Mouse (Mus musculus): ENCODE data around the gene Dhfr. TPM values are rescaled to one million over a fixed set of nuclear protein-coding genes. Genes with fewer than 3 reads are reported as not detected.
A peak's percentile ranks its signal among the peaks of the same experiment; 100 is the strongest.

Gene Dhfr
- polyA plus RNA-seq, 1 experiment from 2014 or later: 9.5 TPM

GRCm38 (mm10) chr13:92393047-92393661 is 38.6 kb downstream of the Dhfr start:
- Histone ChIP-seq H3K9ac (no peak overlapping the region), H3K4me2 (no peak overlapping the region), H3K27ac (no peak overlapping the region), H3K9me3 (replicated peaks) (no peaks in the 10 kb centered on the region), H3K4me1 (replicated peaks) (no peaks in the 10 kb centered on the region), H3K27me3 (no peaks in the 10 kb centered on the region), H3K4me3 (no peak overlapping the region), H3K36me3 (no peaks in the 10 kb centered on the region)
- 76% methylated on average over 12 of the region's 12 CpGs for WGBS
- ATAC-seq (replicated peaks; ENCODE audit: insufficient number of reproducible peaks, insufficient read depth, low FRiP score, low read depth): no peak

- Histone ChIP-seq H3K36me3 (no peaks in the 10 kb centered on the region), H3K9ac (no peak overlapping the region), H3K9me3 (replicated peaks) (no peaks in the 10 kb centered on the region), H3K4me2 (no peak overlapping the region), H3K4me1 (replicated peaks) (no peaks in the 10 kb centered on the region), H3K27ac (no peak overlapping the region), H3K4me3 (no peak overlapping the region), H3K27me3 (no peaks in the 10 kb centered on the region)
- WGBS: 73% methylated on average over 11 of the region's 11 CpGs
- no peak for ATAC-seq (replicated peaks; ENCODE audit: insufficient number of reproducible peaks, insufficient read depth, low FRiP score, low read depth)
These were observed 44.2 kb downstream of the Dhfr start for GRCm38 (mm10) chr13:92398491-92399384.

DNA sequence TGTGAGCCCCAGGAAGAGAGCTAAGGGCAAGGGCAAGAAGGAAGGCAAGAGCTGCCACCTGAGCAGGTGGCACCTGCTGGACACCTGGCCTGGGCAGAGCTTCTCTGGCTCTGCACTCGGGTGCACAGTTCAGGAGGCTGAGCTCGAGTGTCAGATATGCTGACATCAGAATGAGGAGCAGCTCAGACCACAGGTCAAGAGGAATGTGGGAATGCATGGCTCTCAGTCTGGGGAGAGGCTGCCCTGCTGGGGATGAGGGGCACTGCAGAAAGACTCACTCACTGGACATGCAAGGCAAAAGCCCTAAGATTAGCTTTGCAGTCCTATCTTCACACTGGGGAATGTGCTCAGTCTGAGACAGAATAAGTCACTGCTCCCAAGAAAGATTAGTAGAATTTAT is 47.5 kb downstream of the Dhfr start:
- Histone ChIP-seq H3K4me3 (no peak overlapping the region), H3K4me1 (replicated peaks) (no peaks in the 10 kb centered on the region), H3K9ac (no peak overlapping the region), H3K27ac (no peak overlapping the region), H3K9me3 (replicated peaks) (no peaks in the 10 kb centered on the region), H3K4me2 (no peak overlapping the region), H3K27me3 (no peaks in the 10 kb centered on the region), H3K36me3 (no peaks in the 10 kb centered on the region)
- ATAC-seq (replicated peaks; ENCODE audit: insufficient number of reproducible peaks, insufficient read depth, low FRiP score, low read depth): no peak
- 32% methylated on average over 2 of the region's 2 CpGs for WGBS

GRCm38 (mm10) chr13:92403496-92403895 is 49.0 kb downstream of the Dhfr start:
- no peak overlapping the region for H3K4me3 ChIP-seq
- no peaks in the 10 kb centered on the region for H3K27me3 ChIP-seq
- no peaks in the 10 kb centered on the region for H3K9me3 ChIP-seq (replicated peaks)
- no peaks in the 10 kb centered on the region for H3K36me3 ChIP-seq
- WGBS: 78% methylated on average over 3 of the region's 3 CpGs
- H3K4me2 ChIP-seq: no peak overlapping the region
- no peak overlapping the region for H3K27ac ChIP-seq
- no peaks in the 10 kb centered on the region for H3K4me1 ChIP-seq (replicated peaks)
- no peak for ATAC-seq (replicated peaks; ENCODE audit: insufficient number of reproducible peaks, insufficient read depth, low FRiP score, low read depth)
- H3K9ac ChIP-seq: no peak overlapping the region

DNA sequence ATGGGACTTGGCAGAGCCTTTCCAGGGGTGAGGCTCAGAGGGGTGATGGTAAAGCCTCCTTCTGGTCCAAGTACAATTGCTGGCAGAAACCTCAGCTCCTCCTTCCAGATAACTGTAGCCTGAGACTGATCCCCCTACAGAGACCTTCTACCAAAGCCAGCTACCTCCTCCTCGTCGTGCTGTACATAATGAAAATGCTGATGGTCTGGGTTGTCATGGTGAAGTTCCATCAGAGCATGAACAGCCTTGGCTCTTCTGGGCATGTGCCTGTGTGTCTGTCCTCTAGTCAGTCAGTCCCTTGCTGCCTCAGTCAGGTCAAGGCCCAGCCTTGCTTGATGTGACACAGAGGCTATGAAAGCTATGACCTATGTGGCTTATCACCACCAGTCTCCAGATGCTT is 56.0 kb downstream of the Dhfr start:
- H3K4me2 ChIP-seq: no peak overlapping the region
- H3K27me3 ChIP-seq: no peaks in the 10 kb centered on the region
- no peaks in the 10 kb centered on the region for H3K9me3 ChIP-seq (replicated peaks)
- H3K4me3 ChIP-seq: no peak overlapping the region
- H3K4me1 ChIP-seq (replicated peaks): no peaks in the 10 kb centered on the region
- 69% methylated on average over 2 of the region's 2 CpGs for WGBS
- no peak for ATAC-seq (replicated peaks; ENCODE audit: insufficient number of reproducible peaks, insufficient read depth, low FRiP score, low read depth)
- H3K36me3 ChIP-seq: no peaks in the 10 kb centered on the region
- H3K27ac ChIP-seq: no peak overlapping the region
- H3K9ac ChIP-seq: no peak overlapping the region

GRCm38 (mm10) chr13:92419630-92420029 is 65.1 kb downstream of the Dhfr start:
- no peak for ATAC-seq (replicated peaks; ENCODE audit: insufficient number of reproducible peaks, insufficient read depth, low FRiP score, low read depth)
- Histone ChIP-seq H3K27me3 (peaks cover 22% of the 10 kb centered on the region), H3K27ac (no peak overlapping the region), H3K4me1 (replicated peaks) (no peaks in the 10 kb centered on the region), H3K9ac (no peak overlapping the region), H3K9me3 (replicated peaks) (no peaks in the 10 kb centered on the region), H3K36me3 (no peaks in the 10 kb centered on the region), H3K4me3 (no peak overlapping the region), H3K4me2 (no peak overlapping the region)
- WGBS: 77% methylated on average over 11 of the region's 11 CpGs

- Histone ChIP-seq H3K9ac (no peak overlapping the region), H3K4me2 (no peak overlapping the region), H3K36me3 (no peaks in the 10 kb centered on the region), H3K4me1 (replicated peaks) (peaks cover 21% of the 10 kb centered on the region), H3K27ac (no peak overlapping the region), H3K9me3 (replicated peaks) (no peaks in the 10 kb centered on the region), H3K27me3 (peaks cover 60% of the 10 kb centered on the region), H3K4me3 (no peak overlapping the region)
- 50% methylated on average over 3 of the region's 3 CpGs for WGBS
- ATAC-seq (replicated peaks; ENCODE audit: insufficient number of reproducible peaks, insufficient read depth, low FRiP score, low read depth): no peak
These were observed 69.2 kb downstream of the Dhfr start for GRCm38 (mm10) chr13:92423711-92424110.

- Histone ChIP-seq H3K27me3 (peaks cover 60% of the 10 kb centered on the region), H3K9me3 (replicated peaks) (no peaks in the 10 kb centered on the region), H3K36me3 (no peaks in the 10 kb centered on the region), H3K4me2 (peak within 1 kb of the TSS; percentile 100), H3K4me1 (replicated peaks) (peaks cover 21% of the 10 kb centered on the region), H3K9ac (peak within 1 kb of the TSS; percentile 48), H3K4me3 (peak within 1 kb of the TSS; percentile 57), H3K27ac (no peak within 1 kb of the TSS)
- 1% methylated on average over 54 of the region's 54 CpGs for WGBS
- peak; percentile 56; the same call in 1 of the 2 replicates for ATAC-seq (replicated peaks; ENCODE audit: insufficient number of reproducible peaks, insufficient read depth, low FRiP score, low read depth)
These were observed 71.3 kb downstream of the Dhfr start, which contains the start of gene Ankrd34b for GRCm38 (mm10) chr13:92425758-92426264. Ankrd34b (plus strand) TSS chr13:92425896.

GRCm38 (mm10) chr13:92426294-92427051 is 71.9 kb downstream of the Dhfr start:
- 0 out of 2 replicates have a peak, but pooled peaks have one; percentile 19 for ATAC-seq (replicated peaks; ENCODE audit: insufficient number of reproducible peaks, insufficient read depth, low FRiP score, low read depth)
- H3K9me3 ChIP-seq (replicated peaks): no peaks in the 10 kb centered on the region
- H3K9ac ChIP-seq: peak overlapping the region; percentile 48
- peak overlapping the region; percentile 100 for H3K4me2 ChIP-seq
- H3K4me3 ChIP-seq: peak overlapping the region; percentile 57
- under 1% methylated on average over 85 of the region's 92 CpGs for WGBS
- H3K27ac ChIP-seq: no peak overlapping the region
- no peaks in the 10 kb centered on the region for H3K36me3 ChIP-seq
- H3K27me3 ChIP-seq: peaks cover 60% of the 10 kb centered on the region
- peaks cover 21% of the 10 kb centered on the region for H3K4me1 ChIP-seq (replicated peaks)

DNA sequence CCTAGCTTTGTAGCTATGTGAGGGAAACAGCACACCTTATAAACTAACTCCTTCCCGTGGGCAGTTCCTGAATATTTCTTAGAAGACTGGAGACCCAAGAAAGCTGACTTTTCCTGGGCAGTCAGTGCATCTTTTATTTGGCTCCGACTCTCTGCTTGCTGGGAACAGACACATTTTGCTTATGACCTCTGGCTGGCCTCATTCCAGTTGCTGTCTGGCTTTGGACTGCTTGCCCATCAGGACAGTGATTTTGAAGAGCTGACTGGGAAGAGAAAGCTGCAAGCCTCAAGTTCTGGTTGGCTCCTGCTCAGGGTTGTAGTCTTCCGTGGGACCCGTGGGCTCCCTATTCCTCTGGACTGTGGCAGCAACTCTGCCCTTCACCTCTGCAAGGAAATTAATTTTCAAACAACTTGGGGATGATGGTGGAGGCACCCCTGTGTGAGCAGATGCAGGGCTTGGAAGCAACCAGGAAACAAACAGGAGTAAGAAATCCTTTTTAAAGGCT is 72.9 kb downstream of the Dhfr start:
- Histone ChIP-seq H3K4me1 (replicated peaks) (peaks cover 21% of the 10 kb centered on the region), H3K36me3 (no peaks in the 10 kb centered on the region), H3K27ac (no peak overlapping the region), H3K4me3 (peak overlapping the region; percentile 57; the same call in 1 of the 2 replicates), H3K27me3 (peaks cover 60% of the 10 kb centered on the region), H3K9me3 (replicated peaks) (no peaks in the 10 kb centered on the region), H3K9ac (no peak overlapping the region), H3K4me2 (peak overlapping the region; percentile 100)
- WGBS: 48% methylated on average over 4 of the region's 4 CpGs
- ATAC-seq (replicated peaks; ENCODE audit: insufficient number of reproducible peaks, insufficient read depth, low FRiP score, low read depth): no peak
